Mouse (Mus musculus) frontal cortex, postnatal 10 days (tissue): ENCODE measurements around the gene Dtx1.

ENCODE experiments used
- DNase-seq, 2 experiments: peaks; one replicate each; pipeline ENCODE4 v3.0.0; 2022; ENCODE audit warnings: low spot score in 2 of 2, mixed read lengths in 1 of 2

Gene Dtx1

DNA sequence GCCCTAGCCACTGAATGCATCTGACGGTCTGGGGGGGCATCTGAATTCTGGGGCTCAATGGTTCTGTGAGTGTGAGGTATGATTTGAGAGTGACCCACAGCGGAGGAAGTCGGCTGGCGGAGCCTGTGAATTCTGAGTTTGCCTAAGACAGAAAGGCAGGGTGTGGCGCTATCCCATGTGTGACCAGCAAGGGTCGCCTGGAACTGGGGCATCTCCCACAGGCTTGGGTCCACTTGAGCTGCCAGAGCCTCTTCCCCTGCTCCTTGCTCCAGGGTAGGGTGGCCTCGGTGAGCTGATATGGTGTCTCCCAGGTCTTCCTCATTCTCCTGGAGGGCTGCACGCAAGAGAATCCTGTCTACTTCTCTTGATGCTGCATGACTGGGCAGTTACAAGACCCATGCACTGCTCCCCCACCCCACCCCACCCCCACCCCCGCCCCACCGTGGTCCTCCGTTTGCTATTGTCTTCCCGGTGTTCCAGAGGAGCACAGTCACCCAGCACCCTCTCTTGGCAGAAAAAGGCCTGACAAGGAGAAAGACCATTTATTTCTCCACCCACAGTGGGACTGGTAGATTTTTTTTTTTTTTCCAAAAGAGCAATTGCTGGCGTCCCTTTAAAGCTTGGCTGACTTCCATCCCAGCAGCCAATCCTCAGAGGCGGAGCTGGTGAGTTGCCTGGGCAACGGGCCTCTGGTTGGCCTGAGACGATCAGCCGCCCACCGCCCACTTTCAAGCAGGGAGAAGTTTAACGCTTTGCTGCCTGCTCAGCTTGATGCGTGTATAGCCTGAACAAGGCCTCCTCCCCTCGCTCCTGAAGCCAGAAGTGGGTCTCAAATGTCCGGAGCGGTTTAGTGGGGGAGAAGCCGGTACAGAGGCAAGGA is 31.8 kb downstream of the Dtx1 start:
- peak; percentile 92 to 94 for DNase-seq

DNA sequence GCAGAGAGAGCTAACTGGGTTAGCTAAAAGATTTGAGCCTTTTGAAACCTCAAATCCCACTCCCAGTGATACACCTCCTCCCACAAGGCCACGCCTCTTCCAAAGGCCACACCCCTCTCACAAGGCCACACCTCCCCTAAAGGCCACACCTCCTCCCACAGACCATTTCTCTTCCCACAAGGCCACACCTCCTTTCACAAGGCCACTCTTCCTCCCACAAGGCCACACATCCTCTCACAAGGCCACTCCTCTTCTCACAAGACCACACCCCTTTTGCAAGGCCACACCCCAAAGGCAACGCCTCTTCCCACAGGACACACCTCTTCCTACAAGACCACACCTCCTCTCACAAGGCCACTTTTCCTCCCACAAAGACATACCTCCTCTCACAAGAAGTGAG is 34.2 kb downstream of the Dtx1 start:
- no peak for DNase-seq

DNA sequence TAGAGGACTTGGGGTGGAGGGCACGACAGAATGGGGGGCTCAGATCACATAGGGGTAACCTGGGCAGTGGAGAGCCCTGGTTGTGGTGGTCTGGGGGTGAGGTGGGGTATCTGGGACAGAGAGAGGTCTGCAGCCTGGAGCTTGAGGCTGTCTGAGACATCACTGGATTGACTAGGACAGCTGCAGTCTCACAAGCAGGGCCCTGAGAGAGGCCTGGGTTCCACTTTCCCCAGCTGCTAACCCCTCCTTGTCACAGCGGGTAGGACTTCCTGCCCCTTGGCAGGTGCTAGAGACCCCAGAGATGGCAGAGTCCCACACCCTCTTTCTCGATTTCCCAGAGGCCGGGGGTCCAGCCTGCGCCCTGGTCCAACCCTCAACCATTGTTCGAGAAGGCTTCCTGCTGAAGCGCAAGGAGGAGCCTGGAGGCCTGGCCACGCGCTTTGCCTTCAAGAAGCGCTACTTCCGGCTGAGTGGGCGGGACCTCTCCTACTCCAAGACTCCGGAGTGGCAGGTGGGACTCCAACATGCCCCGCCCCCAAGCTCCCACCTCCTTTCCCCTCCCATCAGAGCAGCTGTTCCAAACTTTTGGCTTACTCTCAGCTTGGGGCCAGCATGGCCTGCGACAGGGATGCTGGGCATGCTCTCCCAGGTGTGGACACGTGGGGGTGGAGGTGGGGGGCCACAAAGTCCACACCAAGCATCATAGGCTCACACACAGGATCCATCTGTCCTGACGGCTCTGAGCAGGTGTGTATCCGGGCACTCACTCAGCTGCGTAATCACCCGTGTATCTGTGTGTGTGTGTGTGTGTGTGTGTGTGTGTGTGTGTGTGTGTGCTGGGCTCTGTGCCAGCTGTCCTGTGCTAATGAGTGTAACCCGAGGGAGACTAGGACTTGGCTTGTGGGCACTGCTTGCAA is 37.2 kb downstream of the Dtx1 start:
- peak in 1 of 2 experiments; percentile 40 for DNase-seq

DNA sequence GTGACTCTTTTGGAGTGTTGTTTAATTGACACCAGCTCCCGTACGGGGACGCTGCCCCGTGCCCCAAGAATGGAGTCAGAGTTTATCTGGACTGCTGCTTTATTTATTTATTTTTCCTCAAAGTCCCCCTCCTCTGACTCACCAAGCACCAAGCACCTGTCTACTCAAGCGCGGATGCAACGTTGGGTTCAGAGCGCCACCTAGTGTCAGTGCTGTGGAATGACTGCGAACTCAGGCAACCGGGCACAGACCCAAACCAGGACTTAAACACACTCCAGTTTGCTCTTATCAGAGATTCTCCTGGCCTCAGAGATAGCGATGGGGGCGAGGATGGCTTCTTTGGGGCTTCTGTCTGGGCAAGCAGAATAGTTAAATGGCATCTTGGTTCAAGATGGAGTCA is 38.1 kb downstream of the Dtx1 start:
- peak in 1 of 2 experiments; percentile 68 for DNase-seq

DNA sequence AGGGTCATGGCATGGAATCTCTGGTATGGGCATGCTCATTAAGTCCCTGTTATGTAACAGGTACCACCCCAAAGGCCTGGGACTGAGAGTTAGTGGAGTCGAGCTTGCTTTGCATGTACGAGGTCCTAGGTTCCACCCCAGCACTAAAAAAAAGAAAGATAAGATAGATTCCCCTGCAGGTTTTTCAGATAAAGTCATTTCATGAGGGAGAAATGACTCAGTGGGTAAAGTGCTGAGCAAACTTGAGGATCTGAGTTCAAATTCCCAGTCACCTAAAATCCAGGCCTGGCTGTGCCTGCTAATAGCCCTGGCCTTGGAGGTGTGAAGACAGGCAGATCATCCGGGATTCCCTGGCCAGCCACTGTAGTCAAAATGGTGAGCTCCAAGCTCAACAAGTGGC is 39.9 kb downstream of the Dtx1 start:
- DNase-seq = no peak

DNA sequence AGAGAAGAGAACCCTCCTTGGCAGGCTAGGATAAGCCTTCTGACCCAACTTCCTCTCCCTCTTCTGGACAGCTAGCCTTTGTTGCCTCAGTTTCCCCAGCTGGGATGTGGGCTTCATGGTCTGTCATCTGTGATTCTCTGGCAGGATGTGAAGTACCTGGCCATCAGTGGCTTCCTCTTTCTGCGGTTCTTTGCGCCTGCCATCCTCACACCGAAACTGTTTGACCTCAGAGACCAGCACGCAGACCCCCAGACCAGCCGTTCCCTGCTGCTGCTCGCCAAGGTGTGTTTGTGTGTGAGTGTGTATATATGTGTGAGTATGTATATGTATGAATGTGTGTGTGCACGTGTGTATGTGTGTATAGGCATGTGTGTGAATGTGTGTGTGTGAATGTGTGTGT is 41.6 kb downstream of the Dtx1 start:
- no peak for DNase-seq

DNA sequence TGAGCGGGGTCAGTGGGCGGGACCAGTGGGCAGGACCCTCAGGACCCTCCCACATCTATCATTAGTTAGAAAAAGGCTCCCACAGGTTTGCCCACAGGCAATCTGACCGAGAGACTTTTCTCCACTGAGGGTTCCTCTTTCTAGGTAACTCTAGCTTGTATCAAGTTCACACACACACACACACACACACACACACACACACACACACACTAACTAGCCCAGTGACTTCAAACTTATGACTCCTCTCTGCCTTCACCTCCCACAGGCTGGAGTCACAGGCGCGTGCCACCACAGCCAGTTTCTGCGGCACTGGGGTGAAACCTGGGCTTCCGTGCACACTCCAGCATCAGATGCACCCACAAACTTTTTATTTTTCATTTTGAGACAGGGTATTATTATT is 43.0 kb downstream of the Dtx1 start:
- DNase-seq = no peak

DNA sequence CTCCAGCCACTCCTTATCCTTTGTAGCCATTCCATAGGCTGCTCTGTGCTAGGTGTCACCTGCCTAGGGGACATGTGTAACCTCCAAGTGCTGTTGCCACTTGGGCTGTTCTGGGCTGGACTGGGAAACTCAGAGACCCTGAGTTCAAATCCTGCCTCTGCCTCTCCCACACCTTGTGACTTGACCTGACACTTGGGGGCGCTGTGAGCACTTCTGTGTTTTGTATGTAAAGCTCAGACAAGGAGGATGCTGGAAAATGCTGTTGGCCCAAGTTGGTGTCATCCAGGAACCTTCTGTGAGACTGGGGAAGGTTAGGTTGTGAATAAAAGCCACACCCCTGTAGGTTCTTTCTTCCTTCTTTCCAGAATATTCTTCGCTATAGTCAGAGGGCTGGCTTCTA is 46.8 kb downstream of the Dtx1 start:
- DNase-seq = no peak

DNA sequence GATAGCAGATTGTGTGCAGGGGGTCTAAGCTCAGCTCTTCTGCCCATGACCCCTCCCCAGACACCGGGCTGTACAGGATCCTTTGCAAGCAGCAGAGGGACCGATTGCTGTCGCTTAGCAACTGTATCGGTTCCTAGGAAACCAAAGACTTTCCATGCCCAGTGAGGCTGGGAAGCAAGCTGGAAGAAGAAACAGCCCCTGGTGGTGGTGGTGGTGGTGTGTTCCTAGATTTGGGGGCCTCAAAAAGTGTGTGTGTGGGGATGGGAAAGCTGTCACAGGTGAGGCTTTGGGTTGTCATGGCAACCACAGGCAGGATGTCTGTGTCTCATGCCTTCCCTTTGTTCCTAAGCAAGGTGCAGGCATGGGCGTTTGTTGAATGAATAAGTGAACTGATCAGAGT is 50.9 kb downstream of the Dtx1 start:
- peak; percentile 60 to 64 for DNase-seq

DNA sequence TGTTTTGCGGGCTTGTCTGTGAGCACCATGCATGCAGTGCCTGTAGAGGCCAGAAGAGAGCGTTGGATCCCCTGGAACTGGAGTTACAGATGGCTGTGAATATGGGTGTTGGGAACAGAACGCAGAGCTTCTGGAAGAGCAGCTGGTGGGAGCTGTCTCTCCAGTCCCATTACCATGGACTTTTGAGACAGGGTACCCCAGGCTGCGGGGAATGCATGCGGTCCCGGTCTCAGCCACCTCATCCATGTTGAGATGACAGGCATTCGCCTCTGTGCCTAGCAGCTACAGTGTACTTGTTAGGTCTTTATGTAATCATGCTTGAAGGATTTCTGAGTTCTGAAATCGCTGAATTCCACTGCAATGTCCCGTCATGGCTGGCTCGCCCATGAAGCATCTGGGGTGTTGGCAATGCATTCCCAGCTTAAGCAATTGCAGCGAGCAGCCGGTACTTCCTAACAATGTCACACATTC is 55.4 kb downstream of the Dtx1 start:
- DNase-seq = peak; percentile 29 to 61

DNA sequence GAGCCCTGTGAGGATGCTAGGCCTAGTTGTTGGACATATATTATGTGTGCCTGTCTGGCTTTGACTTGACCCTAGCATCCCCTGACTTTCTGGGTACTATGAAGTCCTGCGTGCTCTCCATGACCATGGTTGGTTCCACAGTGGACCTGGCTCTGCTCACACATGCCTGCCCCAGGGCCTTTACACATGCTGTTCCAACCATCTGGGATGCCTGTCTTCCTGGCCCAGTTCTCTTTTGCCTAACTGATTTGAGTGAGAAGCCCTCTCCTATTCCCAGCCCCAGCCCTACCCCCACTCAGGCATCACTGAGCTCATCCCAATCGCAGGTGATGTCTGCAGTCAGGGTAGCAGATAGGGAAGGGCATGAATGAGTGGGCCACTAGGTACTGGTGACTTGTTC is 57.9 kb downstream of the Dtx1 start:
- no peak for DNase-seq

DNA sequence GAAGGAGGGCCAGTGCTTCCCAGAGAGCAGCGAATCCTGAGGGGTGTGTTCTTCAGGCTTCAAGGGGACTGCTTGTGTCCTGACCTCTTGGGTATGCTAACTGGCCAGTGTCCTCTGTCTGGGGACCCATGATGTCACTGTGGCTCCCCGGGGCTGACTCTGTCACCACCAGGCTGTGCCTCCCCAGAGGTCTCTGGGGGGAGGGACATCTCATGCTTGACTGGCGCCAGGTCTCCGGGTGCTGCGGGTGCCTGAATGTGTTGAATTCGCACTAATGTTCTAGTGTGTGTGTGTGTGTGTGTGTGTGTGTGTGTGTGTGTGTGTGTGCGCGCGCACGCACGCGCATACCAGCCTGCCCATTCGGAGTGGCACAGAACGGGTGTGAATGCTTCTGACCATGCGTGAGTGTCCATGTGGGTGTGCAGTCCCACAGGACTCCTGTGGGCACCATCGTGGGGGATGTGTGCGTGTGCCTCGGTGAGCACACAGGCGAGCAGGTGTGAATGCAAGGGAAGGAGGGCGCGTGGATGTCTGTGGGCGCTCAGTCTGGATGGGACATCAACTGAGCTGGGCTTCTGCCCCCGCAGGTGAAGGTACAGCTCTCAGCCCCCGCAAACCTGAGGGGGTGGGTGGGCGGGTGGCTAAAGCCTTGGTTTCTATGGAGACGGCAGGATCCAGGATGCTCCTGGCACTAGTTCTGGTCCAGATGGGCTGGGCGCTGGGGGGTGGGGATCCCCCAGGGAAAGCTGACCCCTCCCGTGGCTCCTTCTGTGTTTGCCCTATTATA is 58.6 kb downstream of the Dtx1 start:
- DNase-seq = no peak

DNA sequence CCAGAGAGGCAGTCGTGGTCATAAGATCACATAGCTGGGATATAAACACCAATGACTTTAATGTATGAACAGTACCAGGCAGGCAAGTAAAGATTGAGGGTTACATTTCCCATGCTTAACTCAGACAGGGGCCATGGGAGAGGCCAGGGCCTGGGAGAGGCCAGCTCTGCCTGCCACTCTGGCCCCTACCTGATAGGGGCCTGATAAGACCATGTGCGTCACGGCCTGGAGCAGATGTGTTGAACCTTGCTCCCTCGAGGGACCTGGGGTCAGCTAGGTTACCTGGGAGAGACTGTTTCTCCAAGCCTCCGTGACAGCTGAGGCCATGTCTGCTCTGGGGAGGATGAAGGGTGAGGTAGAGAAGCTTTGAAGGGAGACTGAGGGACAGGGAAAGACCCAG is 60.5 kb downstream of the Dtx1 start:
- no peak for DNase-seq

DNA sequence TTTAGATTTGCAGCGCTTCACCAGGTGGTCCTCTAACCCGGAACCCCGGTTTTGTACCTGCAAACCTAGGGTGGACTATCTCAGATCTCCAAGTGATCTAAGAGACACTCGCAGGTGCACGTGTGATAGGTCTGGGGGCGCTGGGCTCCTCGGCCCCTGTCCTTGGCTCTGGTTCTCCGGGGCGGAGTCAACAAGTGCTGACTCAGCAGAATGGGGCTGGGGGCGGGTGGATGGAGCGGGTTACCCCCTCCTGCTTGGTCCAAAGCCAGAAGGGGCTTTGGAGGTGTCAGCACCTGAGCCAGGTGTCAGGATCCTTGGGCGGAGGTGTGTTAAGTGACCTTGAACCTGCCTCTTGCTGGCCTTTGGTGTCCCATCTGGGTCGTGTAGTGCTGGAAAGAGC is 61.8 kb downstream of the Dtx1 start:
- peak in 1 of 2 experiments; percentile 34 for DNase-seq

DNA sequence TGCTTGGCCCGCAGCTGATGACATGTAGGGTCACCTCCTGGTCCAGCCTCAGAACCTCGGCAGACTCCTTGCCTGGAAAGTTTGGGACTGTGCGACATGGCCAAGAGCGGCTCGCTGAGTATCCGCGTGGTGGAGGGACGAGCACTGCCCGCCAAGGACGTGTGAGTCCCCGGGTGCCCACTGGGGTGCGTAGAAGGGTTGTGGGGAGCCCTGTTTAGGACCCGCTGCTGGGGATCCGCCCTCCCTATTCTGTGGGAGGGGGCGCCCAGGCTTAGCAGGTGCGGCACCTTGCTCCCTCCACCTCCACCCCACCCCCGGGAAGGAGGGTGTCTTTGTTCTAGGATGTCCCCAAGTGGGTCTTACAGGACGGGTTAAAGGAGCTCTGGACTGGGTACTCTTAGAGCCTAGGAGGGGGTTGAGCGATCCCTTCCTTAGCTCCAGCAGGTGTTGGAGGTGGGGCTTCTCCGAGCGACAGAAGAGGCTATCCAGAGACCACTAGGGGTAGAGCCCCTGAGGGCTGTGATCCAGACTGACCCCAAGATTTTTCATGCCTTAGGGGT is 62.3 kb downstream of the Dtx1 start:
- DNase-seq = peak in 1 of 2 experiments; percentile 50

DNA sequence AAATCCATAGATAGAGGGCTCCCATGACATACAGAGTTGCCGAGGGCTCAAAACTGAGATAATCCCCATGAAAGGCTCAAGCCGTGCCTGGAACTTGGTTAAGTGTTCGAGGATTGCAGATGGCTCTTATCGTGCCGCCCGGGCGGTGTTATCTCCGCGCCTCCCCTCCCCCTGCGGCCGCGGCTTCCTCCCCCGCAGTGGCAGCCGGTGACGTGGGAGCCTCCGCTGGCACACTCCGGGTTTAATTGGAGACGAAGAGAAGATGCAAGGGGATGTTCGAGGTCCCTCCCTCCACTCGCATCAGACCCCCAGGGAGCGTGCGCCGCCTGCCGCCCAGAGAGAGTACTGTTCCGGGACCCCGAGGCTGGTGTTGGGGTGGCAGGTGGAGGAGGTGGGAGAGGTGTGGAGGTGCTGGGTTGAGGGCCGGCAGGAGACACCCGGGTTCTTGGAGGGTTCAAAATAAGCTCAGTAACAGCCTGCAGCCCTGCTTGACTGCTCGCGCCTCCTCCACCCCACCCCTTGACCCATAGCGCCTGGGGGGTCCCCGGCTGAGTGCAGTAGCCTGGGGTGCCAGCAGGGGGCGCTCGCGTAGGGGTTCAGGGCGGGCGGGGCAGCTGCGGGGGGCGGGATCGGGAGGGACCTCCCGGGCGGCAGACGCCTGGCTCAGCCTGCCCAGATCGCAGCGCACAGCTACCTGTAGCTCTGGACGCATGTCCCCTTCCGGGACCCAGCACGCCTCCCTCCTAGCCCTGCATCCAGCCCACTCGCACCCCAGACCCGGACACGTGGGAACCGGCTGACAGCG is 63.0 kb downstream of the Dtx1 start, which contains the start of gene Rasal1:
Gene Rasal1, plus strand, starts transcription at position 244 of the 805 bp plus-strand sequence.
- peak; percentile 83 for DNase-seq

DNA sequence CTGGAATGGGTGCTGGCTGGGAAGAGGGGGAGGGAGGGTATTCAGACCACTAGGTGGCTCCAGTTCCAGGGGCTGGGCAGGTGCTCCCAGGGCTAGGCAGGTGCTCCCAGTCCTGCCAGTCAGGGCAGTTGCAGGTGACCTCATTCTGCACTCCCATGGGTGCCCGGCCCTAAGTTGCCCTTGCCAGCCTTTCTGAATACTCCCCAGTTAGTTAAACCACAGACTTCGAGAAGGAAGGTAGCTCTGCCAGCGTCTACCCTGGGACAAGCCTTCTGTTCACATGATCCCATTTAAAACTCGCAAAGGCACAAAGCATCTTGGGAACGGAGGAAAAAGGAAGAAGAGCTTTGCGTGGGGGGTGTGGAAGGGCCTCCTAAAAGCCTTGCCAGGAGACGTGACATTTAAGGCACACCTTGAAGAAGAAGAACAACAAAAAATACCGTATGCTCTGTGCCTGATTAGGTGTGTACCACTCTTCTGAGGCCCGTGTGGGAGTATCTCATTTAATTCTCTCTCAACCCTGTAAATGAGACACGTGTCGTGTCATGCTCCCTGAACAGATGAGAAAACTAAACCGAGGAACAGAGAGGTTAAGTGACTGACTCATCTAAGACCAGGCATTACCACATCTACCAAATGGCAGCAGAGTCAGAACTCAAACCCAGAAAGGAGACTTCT is 63.8 kb downstream of the Dtx1 start:
- no peak for DNase-seq

DNA sequence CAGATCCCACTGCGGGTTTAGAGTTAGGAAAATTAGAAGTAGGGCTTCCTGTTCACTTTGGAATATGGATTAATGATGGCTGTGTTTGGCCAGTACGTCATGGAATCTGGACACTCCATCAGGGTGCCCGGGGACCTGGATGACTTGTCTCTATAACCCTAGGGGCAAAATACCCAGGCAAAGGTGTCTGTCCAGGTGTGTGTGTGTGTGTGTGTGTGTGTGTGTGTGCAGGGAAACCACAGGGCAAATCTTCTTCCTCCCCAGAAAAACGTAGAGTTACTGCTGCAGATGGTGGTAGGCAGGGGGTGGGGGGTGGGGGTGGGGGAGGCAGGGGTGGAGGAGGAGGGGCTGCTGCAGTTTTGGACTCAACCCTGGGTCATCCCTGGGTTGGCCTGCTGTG is 64.4 kb downstream of the Dtx1 start:
- DNase-seq = no peak

DNA sequence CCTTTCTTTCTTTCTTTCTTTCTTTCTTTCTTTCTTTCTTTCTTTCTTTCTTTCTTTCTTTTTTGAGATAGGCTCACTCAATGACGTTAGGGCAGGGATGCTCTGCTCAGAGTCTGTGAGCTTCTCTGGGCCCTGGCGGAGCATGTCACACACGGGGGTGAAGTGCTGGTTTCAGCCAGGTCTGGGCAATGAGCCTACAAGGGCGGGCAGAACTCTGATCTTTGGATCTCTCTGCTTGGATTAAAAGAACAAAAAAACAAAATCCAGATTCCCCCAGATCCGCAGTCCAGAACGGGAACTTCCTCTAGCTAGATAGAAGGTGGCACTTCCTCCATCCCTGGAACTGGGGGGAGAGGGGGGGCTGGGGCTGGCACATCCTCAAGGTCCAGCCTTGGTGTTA is 65.9 kb downstream of the Dtx1 start:
- DNase-seq = no peak

DNA sequence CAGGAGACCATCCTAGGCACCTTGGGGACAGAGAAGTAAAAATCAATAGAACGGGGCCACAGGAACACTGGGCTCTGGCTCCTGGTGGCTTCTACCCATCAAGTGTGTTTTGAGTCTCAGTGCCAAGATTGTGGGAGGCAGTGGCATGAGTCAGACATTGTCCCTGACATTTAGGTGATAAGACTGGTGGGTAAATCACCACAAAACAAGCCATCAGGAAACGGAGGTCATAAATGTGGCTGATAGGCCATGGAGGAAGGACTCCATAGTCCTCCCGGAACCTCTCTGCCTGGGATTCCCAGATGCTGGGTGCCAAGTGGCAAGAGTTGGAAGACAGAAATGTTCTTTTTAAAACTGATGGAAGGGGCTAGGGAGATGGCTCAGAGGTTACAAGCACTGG is 67.5 kb downstream of the Dtx1 start:
- DNase-seq = no peak
